Mouse (Mus musculus): ENCODE measurements around the gene Asic2. TPM values are rescaled to one million over a fixed set of nuclear protein-coding genes. Genes with fewer than 3 reads are reported as not detected.

Asic2 gene
- polyA plus RNA-seq, 1 experiment from 2014 or later, result 0.65 TPM

DNA sequence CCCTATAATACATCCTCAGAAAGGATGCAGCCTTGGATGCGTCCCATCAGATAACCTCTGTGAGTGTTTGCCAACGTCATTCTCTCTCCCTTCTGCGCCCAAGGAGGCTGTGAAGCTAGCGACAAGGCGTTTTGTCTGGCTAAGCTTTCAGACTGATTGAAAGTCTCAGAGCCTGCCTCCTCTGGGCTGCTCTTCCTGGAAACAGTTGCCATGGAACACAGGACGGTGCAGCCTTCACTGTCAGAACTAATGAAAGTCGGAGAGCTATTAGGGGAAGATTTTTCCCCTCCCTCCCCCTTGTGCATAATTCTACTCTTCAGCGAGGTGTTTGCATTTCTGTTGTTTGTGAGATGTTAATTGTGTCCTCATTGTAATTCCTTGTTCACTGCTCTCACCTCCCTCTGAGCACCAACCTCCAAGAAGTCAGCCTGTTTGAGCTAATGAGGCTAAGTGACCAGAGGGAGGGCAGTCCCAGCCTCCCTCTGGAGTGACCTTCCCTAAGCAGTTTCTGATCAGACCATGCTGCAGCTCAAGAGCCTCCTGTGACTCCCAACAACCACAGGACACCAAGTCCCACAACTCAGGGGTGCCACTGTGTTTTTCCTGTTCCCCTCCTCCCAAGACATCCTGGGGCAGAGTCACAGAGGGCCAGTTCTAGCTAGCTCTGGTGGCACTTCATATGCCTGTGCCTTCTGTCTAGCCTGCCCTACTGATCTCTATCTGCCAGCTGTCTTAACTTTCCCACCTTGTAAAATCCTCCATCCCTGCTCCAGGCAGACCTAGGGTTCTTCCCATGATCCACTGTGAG lies 70.5 kb downstream of the Asic2 start:
- Histone ChIP-seq H3K4me2 (ENCODE audit: low read depth, low read length) (no peak overlapping the region), H3K27me3 (replicated peaks; ENCODE audit: control insufficient read depth, insufficient read depth, low read length) (no peaks in the 10 kb centered on the region), H3K9ac (ENCODE audit: low read depth, low read length) (no peak overlapping the region), H3K4me3 (ENCODE audit: low read depth, low read length) (no peak overlapping the region), H3K36me3 (ENCODE audit: control insufficient read depth, insufficient read depth, low read length) (no peaks in the 10 kb centered on the region), H3K9me3 (ENCODE audit: control insufficient read depth, low read length) (no peaks in the 10 kb centered on the region), H3K27ac (replicated peaks; ENCODE audit: low read depth, low read length) (no peak overlapping the region), H3K4me1 (ENCODE audit: control insufficient read depth, insufficient read depth, low read length) (no peaks in the 10 kb centered on the region)
- DNase-seq (ENCODE audit: low spot score) (peak; percentile 20), ATAC-seq (ENCODE audit: low read depth) (no peak; the same call in 1 of the 2 replicates)
- WGBS, result 11% methylated on average over 8 of the region's 8 CpGs

DNA sequence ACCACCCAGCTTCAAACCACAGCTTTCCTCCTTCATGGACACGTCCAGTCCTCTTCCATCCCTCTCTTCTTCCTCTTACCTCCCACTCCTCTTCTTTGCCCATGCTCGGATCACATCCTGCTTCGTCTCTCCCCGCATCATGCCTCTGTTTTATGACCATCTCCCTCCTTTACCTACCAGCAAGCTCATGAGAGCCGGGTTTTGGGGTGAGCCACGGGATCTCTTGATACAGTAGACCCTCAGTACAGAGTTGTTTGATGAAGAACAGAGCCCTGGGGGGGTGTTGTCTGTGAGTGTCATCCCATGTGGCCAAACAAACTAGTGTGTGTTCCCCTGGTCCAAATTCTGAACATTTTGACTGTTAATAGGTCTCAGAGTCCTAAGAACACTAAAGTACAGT lies 71.7 kb downstream of the Asic2 start:
- no peak overlapping the region for H3K27ac ChIP-seq (replicated peaks; ENCODE audit: low read depth, low read length)
- no peaks in the 10 kb centered on the region for H3K9me3 ChIP-seq (ENCODE audit: control insufficient read depth, low read length)
- DNase-seq (ENCODE audit: low spot score) (no peak), ATAC-seq (ENCODE audit: low read depth) (no peak)
- no peaks in the 10 kb centered on the region for H3K36me3 ChIP-seq (ENCODE audit: control insufficient read depth, insufficient read depth, low read length)
- H3K27me3 ChIP-seq (replicated peaks; ENCODE audit: control insufficient read depth, insufficient read depth, low read length), result no peaks in the 10 kb centered on the region
- H3K9ac ChIP-seq (ENCODE audit: low read depth, low read length), result no peak overlapping the region
- WGBS, result 84% methylated on average over 6 of the region's 6 CpGs
- no peak overlapping the region for H3K4me3 ChIP-seq (ENCODE audit: low read depth, low read length)
- H3K4me1 ChIP-seq (ENCODE audit: control insufficient read depth, insufficient read depth, low read length), result no peaks in the 10 kb centered on the region
- H3K4me2 ChIP-seq (ENCODE audit: low read depth, low read length), result no peak overlapping the region

DNA sequence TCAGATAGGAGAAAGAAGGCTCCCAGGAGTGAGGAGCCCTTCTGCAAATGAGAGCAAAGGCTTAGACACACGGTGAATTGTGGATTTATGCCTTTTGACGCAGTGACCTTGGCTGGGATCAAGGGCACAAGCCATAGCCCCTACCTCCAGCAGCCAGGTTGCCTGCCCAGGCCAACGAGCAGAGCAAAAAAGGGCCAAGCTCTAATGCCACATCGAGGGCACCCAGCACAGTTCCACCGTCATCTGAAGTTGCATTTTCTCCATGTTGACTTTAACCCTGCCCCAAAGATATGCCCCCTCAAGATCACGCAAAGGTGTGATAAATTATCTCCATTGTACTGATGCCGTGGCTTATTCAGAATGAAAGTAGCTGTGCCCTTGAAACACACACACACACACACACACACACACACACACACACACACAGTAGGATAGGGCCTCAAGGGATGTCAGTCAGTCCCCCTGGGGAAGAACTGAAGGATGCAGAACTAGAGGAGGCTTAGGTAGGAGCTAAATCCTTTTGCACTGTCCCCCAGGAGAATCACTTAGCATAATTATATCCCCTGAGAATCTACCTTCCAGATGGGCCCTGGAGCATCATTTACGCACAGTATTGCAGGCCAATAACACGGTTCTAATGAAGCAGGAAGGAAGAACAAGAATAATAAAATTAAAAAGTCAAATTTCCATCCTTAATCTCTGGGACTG lies 96.6 kb downstream of the Asic2 start:
- peak; percentile 87; the same call in 1 of the 2 replicates for ATAC-seq (ENCODE audit: low read depth)
- Histone ChIP-seq H3K9ac (ENCODE audit: low read depth, low read length) (no peak overlapping the region), H3K4me2 (ENCODE audit: low read depth, low read length) (no peak overlapping the region), H3K27ac (replicated peaks; ENCODE audit: low read depth, low read length) (no peak overlapping the region), H3K36me3 (ENCODE audit: control insufficient read depth, insufficient read depth, low read length) (no peaks in the 10 kb centered on the region), H3K4me3 (ENCODE audit: low read depth, low read length) (no peak overlapping the region), H3K4me1 (ENCODE audit: control insufficient read depth, insufficient read depth, low read length) (no peaks in the 10 kb centered on the region), H3K27me3 (replicated peaks; ENCODE audit: control insufficient read depth, insufficient read depth, low read length) (no peaks in the 10 kb centered on the region), H3K9me3 (ENCODE audit: control insufficient read depth, low read length) (no peaks in the 10 kb centered on the region)
- WGBS, result 54% methylated on average over 9 of the region's 9 CpGs
- peak; percentile 17 for DNase-seq (ENCODE audit: low spot score)

GRCm38 (mm10) chr11:81865661-81866382 lies 102.4 kb downstream of the Asic2 start:
- DNase-seq (ENCODE audit: low spot score), result peak; percentile 34
- Histone ChIP-seq H3K27ac (replicated peaks; ENCODE audit: low read depth, low read length) (no peak overlapping the region), H3K4me3 (ENCODE audit: low read depth, low read length) (no peak overlapping the region)

GRCm38 (mm10) chr11:81860250-81860972 lies 107.8 kb downstream of the Asic2 start, which contains the start of gene 5530401A14Rik:
Gene 5530401A14Rik, plus strand, starts transcription at chr11:81860673.
- Histone ChIP-seq H3K27me3 (replicated peaks; ENCODE audit: control insufficient read depth, insufficient read depth, low read length) (no peaks in the 10 kb centered on the region), H3K9me3 (ENCODE audit: control insufficient read depth, low read length) (no peaks in the 10 kb centered on the region), H3K9ac (ENCODE audit: low read depth, low read length) (no peak within 1 kb of the TSS), H3K4me1 (ENCODE audit: control insufficient read depth, insufficient read depth, low read length) (peaks cover 4% of the 10 kb centered on the region; the same call in 1 of the 2 replicates), H3K4me3 (ENCODE audit: low read depth, low read length) (no peak within 1 kb of the TSS), H3K36me3 (ENCODE audit: control insufficient read depth, insufficient read depth, low read length) (no peaks in the 10 kb centered on the region), H3K4me2 (ENCODE audit: low read depth, low read length) (no peak within 1 kb of the TSS), H3K27ac (replicated peaks; ENCODE audit: low read depth, low read length) (no peak within 1 kb of the TSS)
- WGBS, result 20% methylated on average over 4 of the region's 4 CpGs
- DNase-seq (ENCODE audit: low spot score) (peak; percentile 70), ATAC-seq (ENCODE audit: low read depth) (peak; percentile 76; the same call in 1 of the 2 replicates)

More at GRCm38 (mm10) chr11:81865661-81866382, 102.4 kb downstream of the Asic2 start:
- Histone ChIP-seq H3K9me3 (ENCODE audit: control insufficient read depth, low read length) (no peaks in the 10 kb centered on the region), H3K27me3 (replicated peaks; ENCODE audit: control insufficient read depth, insufficient read depth, low read length) (no peaks in the 10 kb centered on the region), H3K36me3 (ENCODE audit: control insufficient read depth, insufficient read depth, low read length) (no peaks in the 10 kb centered on the region), H3K4me1 (ENCODE audit: control insufficient read depth, insufficient read depth, low read length) (peaks cover 4% of the 10 kb centered on the region; the same call in 1 of the 2 replicates), H3K4me2 (ENCODE audit: low read depth, low read length) (no peak overlapping the region), H3K9ac (ENCODE audit: low read depth, low read length) (no peak overlapping the region)
- WGBS, result 50% methylated on average over 10 of the region's 10 CpGs
- no peak for ATAC-seq (ENCODE audit: low read depth)

GRCm38 (mm10) chr11:81847773-81848490 lies 120.3 kb downstream of the Asic2 start:
- no peaks in the 10 kb centered on the region for H3K9me3 ChIP-seq (ENCODE audit: control insufficient read depth, low read length)
- no peak for DNase-seq (ENCODE audit: low spot score)
- 48% methylated on average over 1 of the region's 1 CpGs for WGBS
- no peak overlapping the region for H3K4me3 ChIP-seq (ENCODE audit: low read depth, low read length)
- no peaks in the 10 kb centered on the region for H3K36me3 ChIP-seq (ENCODE audit: control insufficient read depth, insufficient read depth, low read length)
- H3K4me2 ChIP-seq (ENCODE audit: low read depth, low read length), result no peak overlapping the region
- H3K27me3 ChIP-seq (replicated peaks; ENCODE audit: control insufficient read depth, insufficient read depth, low read length), result no peaks in the 10 kb centered on the region
- H3K9ac ChIP-seq (ENCODE audit: low read depth, low read length), result no peak overlapping the region
- no peak for ATAC-seq (ENCODE audit: low read depth)
- no peak overlapping the region for H3K27ac ChIP-seq (replicated peaks; ENCODE audit: low read depth, low read length)
- H3K4me1 ChIP-seq (ENCODE audit: control insufficient read depth, insufficient read depth, low read length), result no peaks in the 10 kb centered on the region

GRCm38 (mm10) chr11:81845686-81846036 lies 122.6 kb downstream of the Asic2 start:
- Histone ChIP-seq H3K27me3 (replicated peaks; ENCODE audit: control insufficient read depth, insufficient read depth, low read length) (no peaks in the 10 kb centered on the region), H3K4me1 (ENCODE audit: control insufficient read depth, insufficient read depth, low read length) (no peaks in the 10 kb centered on the region), H3K9ac (ENCODE audit: low read depth, low read length) (no peak overlapping the region), H3K4me2 (ENCODE audit: low read depth, low read length) (no peak overlapping the region), H3K27ac (replicated peaks; ENCODE audit: low read depth, low read length) (no peak overlapping the region), H3K4me3 (ENCODE audit: low read depth, low read length) (no peak overlapping the region), H3K36me3 (ENCODE audit: control insufficient read depth, insufficient read depth, low read length) (no peaks in the 10 kb centered on the region), H3K9me3 (ENCODE audit: control insufficient read depth, low read length) (no peaks in the 10 kb centered on the region)
- no peak for DNase-seq (ENCODE audit: low spot score)
- no peak for ATAC-seq (ENCODE audit: low read depth)
- WGBS, result 69% methylated on average over 3 of the region's 3 CpGs

All from embryonic facial prominence, embryonic 14.5 days (tissue).